Mouse (Mus musculus): ENCODE data around the gene Npm3.

DNA sequence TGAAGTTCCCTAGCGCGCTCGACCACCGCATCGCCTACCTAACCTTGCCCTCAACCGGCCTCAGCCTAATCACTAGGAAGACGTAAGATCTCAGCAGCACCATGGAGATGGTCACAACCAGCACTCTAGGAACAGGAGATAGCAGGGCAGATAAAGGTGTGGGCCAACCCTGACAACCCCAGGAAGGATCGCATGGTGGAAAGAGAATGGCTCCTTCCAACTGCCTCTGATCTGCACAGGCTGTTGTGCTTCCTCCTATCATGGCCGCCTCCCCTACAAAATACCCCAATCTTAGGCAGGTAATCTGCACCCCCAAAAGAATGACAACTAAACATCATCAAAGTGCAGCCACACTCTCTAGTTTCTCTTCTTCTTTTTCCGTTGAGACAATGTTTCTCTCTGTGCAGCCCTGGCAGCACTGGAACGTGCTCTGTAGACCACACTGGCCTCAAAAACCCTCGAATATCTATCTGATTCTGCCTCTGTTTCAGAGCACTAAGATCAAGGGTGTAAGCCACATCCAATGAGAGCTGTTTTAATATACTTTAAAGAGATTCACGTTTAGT, 31.0 kb upstream of the Npm3 start:
- TF ChIP-seq POLR2A (IDR thresholded peaks at IDR 0.05; ENCODE audit: borderline replicate concordance, control insufficient read depth, low read depth, low read length) = no peak
- no peak for TF ChIP-seq CTCF (IDR thresholded peaks at IDR 0.05; ENCODE audit: control insufficient read depth, insufficient read depth, low read length)
